Mouse (Mus musculus) activated CD4-positive, CD25-positive, alpha-beta regulatory T cell, adult 4 months (primary cell): ENCODE measurements around the gene Cnr2. TPM values are rescaled to one million over a fixed set of nuclear protein-coding genes. Genes with fewer than 3 reads are reported as not detected.

Experiments
- ATAC-seq: one replicate; pipeline ENCODE4 v1.8.0; 2017
- polyA plus RNA-seq, 2 experiments: library from polyadenylated mRNA; unstranded; fragments of 100-300 nt; shearing (Covaris generic); gene quantifications; one replicate each; pipeline ENCODE4 v1.2.1; 2017

Cnr2 gene
- polyA plus RNA-seq, 2 experiments from 2014 or later, result 4.9 to 7.9 TPM

DNA sequence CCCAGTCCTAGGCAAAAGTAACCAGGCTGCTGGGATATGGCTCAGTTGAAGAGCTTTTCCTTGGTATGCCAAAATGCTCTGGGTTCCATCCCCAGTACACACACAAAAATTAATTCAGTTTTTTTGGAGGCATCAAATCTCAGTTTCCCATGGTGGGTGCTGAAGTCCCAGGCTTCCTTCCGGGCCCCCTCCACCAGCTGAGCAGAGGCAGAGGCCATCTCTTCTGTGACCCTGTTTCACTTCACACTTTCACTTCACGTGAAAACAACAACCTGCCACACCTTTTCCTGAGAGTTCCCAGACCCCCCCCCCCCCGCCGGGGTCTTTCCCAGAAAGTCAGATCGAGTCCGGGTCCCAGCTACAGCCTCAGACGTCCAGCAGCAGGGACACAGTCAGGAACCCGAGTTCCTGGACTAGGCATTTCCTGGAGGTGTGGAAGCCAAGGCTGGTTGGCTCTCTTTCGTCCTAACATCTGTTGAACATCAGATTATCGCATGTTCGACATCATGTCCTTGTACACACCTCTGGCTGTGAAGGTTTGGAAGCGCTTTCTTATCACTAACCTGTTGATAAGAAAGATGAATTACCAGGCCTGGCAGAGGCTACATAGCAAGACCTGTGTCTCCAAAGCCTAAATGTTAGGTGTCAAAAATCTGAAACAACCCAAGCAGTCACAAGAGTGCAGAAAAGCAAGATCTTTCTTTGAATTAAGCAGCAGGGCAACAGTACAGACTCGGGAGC is 14.3 kb downstream of the Cnr2 start:
- no peak for ATAC-seq

DNA sequence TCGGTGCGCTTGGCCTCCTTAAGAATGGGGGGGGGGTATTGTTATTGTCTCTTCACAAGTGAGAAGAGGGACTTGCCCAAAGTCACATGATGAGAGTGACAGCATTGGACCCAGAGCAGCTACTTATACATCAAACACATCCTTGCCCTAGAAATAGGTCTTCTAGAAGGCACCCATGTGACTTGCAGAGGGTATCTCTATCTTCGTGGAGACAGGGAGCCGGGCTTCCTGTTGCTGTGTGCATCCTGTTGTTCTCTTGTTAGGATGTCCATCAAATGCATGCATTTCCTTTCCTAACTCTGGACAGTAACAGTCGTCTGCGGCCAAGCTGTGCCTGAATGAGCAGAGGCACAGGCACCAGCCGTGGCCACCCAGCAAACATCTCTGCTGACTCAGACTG is 16.3 kb downstream of the Cnr2 start:
- peak; percentile 89 for ATAC-seq

DNA sequence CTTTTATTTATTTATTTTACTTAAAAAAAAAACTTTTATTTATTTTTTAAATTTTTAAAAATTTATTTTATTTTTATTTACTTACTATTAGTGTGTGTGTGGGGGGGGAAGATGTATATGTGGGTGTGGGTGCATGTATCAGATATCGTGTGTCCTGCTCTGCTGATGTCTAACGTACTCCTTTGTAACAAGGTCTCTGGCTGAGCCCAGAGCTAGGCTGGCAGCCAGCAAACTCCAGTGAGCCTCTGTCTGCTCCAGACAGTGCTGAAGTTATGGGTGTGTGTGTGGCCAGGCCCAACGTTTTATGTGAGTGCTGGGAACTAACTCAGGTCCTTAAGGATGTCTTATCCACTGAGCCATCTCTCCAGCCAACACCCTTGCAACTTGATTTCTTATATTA is 17.0 kb downstream of the Cnr2 start:
- ATAC-seq, result no peak

DNA sequence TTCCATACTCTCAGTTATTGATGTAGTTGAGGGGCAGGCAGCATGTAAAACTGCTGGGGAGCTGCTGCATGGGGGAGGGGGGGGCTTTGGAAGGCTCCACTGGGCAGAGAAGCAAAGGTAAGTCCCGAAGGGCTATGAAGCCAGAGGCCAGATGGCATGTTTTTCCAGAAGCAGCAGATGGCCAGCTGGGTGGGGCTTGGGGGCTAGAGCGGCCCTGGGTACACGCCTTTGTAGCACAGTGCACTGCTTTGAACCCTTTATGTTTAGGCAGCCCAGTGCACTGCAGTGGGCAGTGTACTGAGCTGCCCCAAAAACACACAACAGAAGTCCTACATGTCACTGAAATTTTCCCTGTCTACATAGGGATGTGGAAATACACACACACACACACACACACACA is 17.6 kb downstream of the Cnr2 start:
- ATAC-seq, result no peak

DNA sequence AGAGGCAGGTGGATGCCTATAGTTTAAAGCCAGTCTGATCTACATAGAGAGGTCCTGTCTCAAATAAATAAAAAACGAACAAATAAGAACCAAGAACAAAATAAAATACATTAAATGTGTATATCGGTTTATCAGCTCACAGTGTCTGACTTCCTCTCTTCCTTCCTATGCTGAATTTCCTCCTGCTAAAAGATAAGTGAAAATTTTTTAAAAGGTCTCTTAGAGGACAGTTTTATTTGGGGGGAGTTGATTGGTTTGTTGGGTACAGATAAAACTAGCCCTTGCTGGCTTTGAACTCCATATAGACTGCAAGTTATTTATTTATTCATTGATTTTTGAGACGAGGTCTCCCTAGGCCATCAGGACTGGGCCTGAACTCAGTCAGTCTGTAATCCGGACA is 18.2 kb downstream of the Cnr2 start:
- no peak for ATAC-seq

DNA sequence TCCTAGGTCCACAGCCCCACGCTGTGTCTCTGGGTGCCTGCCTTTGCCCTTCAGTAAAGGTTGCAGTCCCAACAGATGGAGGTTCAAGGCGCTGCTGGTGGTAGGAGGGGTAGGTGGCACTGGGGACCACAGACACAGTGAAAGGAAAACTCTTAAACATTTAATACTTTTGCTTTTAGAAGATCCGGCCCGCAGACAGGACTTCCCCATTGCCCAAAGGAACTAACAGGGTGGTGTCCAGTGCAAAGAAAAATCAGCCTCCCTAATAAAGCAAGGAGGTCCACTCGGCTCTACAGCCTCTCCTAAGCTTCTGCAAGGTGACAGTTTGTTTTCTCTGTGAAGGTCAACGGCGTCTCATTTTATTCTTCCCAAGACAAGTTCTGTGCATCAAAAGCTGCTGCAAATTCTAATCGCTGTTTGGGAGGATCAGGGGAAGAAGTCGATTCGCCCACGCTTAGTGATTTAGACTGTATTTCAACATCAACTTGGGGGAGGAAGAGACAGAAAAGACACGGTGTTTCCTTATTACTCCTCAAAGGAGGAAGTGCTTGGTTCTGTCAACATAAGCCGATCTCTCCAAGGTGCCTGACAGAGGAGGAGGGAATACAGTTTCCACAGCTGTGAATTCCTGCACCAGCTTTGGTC is 23.6 kb downstream of the Cnr2 start:
- no peak for ATAC-seq

DNA sequence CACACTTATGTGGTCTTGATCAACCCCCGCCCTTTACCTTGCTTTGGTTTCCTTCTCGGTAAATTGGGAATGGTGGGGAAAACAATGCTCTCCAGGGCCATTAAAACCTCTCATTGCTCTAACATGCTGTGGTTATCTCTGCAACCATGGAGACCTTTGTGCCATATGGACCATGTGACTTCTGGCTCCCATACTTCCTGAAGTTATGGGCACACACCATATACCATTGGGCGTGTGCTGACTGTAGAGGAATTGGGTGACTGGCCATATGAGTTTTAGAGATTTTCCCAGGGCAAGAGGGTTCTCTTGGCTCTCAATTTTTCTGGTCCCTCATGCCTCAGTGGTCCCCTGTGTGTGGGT is 24.1 kb downstream of the Cnr2 start:
- ATAC-seq, result no peak

DNA sequence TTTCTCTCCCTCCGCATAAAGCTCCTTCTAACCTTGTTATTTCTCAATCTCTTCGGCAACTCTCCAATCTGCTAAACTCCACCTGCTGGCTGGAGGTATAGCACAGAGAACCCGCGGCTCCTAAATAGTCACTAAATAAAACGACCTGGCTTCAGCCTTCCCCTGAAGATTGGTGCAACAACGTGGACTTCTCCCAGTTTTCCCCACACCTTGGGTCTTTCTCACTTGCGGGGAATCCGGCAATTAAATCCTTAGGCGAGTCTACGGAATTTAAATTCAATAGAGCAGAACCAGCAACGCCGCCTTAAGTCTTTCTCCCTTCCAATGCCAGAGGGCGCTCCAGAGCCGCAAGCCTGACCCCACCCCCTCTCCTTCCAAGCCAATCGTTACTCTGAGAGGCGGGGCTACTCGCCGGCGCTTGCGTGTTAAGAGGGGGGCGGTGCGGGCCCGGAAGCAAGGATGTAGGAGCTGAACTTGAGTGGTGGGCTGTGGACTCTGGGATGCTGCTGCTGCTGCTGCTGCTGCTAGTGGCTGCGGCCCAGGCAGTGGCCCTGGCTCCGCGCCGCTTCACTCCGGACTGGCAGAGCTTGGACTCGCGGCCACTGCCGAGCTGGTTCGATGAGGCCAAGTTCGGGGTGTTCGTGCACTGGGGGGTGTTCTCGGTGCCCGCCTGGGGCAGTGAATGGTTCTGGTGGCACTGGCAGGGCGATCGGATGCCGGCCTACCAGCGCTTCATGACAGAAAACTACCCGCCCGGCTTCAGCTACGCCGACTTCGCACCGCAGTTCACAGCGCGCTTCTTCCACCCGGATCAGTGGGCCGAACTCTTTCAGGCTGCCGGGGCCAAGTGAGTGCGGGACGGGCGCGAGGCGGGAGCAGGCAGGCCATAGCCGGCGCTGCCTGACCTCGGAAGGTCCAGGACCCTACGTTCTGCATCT is 25.4 kb downstream of the Cnr2 start, which contains the start of gene Fuca1:
TSS of gene Fuca1 (plus strand) at position 432 of the 938 bp plus-strand sequence.
- ATAC-seq, result peak; percentile 95

DNA sequence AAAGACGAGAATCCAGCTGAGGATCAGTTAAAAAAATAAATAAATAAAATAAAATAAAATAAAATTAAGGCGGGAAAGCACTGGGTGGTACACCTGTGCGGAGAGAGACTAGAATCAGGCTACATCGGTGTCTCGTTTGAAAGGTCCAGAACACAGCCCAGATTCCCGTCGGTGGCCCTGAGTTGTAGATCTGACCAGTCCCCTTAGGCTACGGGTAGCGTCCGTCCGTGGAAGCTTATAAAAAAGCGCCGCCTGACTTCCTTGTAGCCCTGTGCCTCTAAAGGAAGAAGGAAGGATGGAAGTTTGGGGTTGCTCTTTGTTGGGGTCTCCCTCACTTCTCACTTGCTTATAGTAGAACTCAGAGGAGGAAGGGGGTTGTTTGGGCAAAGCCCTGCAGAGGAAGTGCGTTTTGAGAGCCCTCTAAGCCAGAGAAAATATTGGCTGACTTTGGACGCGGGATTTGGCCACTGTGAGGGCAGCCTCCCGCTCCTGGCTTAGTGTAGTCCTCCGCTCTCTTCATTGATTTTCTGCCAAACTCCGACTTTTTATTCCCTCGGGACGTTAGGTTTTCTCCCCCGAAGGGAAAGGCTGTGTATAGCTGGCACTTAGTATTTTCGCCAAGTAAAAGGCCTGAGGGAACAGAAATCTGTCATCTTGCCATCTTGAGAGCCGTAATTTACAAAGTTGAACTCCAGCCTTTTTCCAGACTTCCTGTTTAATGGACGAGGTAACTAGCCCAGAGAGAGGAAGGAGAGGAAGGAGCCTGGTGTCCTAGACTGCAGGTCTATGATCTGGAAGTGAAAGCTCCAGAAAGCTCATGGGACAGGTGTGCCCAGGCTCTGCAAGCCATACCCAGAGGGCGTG is 26.3 kb downstream of the Cnr2 start:
- ATAC-seq, result no peak

DNA sequence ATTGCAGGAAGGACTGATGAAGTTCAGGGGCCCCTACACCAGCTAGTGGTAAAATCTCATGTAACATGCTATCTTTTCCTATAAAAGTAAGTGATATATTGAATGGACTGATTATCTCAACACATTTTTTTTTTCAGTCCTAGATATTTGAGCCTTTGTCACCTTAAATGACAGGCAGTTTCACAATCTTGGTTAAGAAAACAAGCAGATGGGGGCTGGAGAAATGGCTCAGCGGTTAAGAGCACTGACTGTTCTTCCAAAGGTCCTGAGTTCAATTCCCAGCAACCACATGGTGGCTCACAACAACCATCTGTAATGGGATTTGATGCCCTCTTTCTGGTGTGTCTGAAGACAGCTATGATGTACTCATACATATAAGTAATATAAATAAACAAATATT is 27.0 kb downstream of the Cnr2 start:
- ATAC-seq, result no peak

DNA sequence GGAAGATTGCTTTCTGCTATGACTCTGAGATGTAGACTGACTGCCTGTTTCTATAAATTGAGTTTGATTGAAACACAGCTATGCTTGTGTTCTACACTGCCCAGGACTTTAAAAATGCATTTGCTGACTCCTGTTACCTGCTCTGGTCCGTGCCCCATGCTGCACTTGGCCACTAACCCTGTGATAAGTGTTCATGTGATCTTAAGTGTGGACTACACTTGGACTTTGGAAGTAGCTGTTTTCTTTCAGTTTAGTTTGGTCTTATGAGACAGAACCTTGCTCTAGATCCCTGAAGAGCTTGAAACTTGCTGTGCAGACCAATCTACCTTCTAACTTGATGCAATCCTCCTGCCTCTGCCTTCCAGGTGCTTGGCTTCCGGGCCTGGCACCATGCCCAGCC is 29.2 kb downstream of the Cnr2 start:
- ATAC-seq, result no peak

DNA sequence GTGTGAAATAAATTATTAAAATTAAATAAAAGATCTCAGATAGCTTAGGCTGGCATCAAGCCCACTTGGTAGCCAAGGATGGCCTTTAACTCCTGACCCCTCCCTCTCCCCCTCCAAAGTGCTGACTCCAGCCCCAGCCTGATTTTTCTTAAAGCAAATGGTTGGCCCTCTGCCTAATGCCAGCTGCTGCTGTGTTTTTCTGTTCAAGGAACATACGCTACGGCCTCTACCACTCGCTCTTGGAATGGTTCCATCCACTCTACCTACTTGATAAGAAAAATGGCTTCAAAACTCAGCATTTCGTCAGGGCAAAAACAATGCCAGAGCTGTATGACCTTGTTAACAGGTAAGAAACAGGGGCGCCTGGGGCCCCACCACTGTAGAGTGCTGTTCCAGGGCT is 30.1 kb downstream of the Cnr2 start:
- no peak for ATAC-seq

DNA sequence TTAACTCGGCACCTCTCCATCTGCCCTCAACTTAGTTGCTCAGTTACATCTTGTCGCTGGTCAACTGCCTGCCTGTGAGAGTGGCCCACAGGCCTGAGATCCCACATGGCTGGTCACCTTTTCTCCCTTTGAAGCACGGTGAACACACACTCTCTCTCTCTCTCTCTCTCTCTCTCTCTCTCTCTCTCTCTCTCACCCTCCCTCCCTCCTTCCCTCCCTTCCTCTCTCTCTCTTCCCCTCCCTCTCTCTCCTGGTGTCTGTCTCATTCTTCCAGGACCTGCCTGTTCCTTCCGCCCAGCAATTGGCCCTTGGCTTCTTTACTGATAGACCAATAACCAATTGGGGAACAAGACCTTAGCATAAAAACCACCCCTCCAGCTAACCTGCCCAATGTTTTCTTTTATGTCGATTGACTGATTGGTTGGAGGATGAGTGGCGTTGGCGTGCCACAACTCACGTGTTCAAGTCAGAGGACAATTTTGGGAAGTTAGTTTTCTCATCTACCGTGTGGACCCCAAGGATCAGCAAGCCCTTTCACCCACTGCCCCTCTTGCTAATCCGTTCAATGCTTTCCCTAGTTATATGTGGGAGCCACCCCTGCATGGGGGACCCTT is 31.1 kb downstream of the Cnr2 start:
- ATAC-seq, result no peak

DNA sequence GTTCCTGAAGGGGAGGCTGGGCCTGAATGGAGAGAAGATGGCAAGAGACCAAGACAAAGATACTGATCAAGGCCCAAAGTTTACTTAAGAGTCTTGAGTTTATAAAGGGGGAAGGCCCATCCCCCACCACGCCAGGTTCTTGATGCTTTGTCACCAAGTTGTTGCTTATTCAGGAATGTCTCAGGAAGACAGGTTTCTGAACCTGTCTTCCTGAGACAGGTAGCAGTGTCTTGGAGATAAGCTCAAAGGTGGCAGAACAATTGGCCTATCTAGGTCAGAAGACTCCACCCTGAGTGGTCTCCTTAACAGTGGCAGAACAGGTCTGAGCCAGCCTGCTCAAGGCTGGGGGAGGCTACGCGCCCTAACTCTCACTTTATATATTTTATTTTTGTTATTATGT is 31.7 kb downstream of the Cnr2 start:
- no peak for ATAC-seq

DNA sequence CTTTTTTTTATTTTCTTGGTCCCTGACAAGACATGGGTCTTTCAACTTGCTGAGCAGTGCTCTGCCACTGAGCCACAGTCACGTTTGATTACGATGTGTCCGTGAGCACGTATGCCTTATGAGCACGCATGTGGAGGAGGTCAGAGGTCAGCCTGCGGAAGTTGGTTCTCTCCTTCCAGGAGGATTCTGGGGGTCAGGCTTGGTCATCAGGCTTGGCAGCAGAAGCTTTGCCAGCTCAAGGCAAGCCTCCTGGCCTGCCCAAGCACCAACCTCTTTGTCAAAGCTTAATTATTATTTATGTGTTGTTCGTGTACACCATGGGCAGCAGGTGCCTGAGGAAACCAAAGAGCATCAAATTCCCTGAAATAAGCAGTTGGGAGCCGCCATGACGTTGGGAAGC is 33.2 kb downstream of the Cnr2 start:
- no peak for ATAC-seq

DNA sequence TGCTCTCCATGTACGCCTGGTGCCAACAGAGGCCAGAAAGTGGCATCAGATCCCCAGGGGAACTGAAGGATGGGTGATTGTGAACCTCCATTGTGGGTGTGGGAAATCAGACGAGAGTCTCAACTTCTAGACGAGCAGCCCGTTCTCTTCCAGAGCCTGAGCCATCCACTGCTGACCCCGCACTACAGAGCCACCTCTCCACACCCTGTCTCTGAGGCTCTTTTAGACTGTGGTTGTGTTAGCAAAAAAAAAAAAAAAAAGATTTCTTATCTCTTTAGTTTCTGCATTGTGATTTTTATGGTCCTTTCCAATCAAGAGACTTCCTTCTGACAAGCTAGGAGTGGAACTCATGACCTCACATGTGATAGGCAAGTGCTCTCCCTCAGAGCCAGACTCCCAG is 34.2 kb downstream of the Cnr2 start:
- ATAC-seq, result no peak

DNA sequence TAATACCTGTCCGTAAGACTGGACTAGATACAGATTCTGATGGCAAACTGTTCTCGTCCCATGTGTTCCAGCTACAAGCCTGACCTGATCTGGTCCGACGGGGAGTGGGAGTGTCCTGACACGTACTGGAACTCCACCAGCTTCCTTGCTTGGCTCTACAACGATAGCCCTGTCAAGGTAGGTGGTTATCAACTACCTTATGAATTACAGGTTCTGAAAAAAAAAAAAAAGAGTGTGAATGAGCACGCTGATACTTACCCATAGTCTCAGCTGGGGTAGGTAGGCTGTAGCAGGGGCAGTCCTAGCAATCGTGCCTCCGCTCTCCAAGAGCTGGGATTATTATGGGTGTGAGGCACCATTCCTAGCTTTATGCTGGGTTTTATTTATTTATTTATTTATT is 34.6 kb downstream of the Cnr2 start:
- no peak for ATAC-seq

DNA sequence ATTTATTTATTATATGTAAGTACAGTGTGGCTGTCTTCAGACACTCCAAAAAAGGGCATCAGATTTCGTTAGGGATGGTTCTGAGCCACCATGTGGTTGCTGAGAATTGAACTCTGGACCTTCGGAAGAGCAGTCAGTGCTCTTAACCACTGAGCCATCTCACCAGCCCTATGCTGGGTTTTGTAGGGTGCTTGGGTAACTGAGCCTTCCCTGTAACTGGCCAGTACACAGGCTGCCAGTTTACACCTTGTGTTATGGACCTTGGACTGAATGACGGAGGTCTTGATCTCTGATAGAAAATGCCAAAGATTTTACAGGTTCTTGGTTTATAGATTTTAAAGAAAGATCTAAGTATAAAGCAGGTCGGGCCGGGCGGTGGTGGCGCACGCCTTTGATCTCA is 35.0 kb downstream of the Cnr2 start:
- no peak for ATAC-seq

DNA sequence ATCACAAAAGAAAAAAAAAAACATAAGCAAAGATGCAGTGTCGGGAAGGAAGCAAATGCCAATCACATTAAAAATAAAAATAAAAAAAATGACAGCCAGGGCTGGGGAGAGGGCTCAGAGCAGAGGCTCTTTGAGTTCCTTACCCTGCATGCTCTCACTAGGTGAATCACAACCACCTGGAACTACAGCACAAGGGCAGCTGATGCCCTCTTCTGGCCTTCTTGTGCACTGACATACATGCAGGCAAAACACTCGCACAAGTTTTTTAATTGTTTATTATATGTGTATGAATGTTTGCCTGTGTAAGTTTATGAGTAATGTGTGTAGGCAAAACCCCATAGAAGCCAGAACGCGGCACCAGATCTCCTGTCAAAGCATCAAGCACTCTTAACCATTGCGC is 36.6 kb downstream of the Cnr2 start:
- ATAC-seq, result no peak

DNA sequence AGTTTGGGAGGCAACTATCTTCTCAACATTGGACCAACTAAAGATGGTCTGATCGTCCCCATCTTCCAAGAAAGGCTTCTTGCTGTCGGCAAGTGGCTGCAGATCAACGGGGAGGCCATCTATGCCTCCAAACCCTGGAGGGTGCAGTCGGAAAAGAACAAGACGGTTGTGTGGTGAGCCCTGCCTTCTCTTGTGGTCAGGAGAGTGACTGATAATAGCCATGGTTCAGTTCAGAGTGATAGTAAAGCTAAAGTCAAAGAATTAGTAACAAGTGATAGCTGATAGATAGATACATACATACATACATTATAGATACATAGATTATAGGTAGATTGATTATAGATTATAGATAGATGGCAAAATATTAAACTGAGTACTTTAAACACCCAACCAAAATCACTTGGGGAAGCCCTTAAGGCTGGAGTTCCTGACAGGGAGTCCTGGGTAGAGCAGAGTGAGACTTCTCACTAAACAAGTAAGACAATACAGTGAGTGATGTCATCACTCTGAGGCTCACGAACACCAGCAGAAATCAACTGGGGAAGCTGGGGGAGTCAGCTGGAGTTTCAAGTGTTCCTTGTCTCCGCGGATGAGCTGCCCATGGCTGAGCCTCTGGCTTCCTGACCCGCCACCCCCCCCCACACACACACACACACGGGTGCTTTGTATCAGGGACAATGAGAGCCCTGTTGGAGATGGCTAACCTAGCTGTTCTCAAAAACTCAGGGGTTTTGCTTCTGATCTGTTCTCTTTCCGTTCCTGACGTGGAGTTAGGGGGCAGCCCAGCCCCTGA is 39.7 kb downstream of the Cnr2 start:
- no peak for ATAC-seq

DNA sequence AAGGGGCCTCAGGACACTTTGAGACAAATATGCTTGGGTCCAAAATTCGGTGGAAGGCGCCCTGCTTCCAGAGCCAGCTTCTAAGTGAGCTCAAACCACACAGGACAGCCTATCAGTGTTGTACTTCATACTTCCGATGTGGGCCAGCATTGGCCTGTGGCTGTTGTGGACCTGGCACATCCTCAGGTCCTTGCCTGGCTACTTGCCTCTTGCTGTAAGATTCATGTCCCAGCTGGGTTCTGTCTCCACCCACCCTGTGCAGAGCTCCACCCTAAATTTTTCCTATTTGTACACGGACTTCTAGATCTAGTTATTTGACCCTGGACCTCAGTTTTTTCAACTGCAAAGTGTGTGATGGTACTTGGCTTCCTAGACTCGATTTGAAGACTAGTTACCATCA is 40.3 kb downstream of the Cnr2 start:
- no peak for ATAC-seq
